Mouse (Mus musculus) gastrocnemius, adult 8-10 months (tissue): ENCODE data around the gene Tyro3. TPM values are rescaled to one million over a fixed set of nuclear protein-coding genes. Genes with fewer than 3 reads are reported as not detected.

Source experiments
- DNase-seq, 2 experiments: peaks; one replicate each; pipeline ENCODE4 v3.0.0; 2022; ENCODE audit warnings: low spot score in 2 of 2
- total RNA-seq, 4 experiments: library from RNA; stranded (reverse); gene quantifications; 2 replicates each; pipeline ENCODE4 v1.2.4; 2022

Gene Tyro3
- total RNA-seq, 4 experiments from 2014 or later = 0.29 to 0.74 (median 0.46) TPM

- DNase-seq = no peak
Measured at GRCm38 (mm10) chr2:119855310-119855850, 57.8 kb downstream of the Tyro3 start.

- no peak for DNase-seq
Measured at GRCm38 (mm10) chr2:119857341-119857740, 59.8 kb downstream of the Tyro3 start.

GRCm38 (mm10) chr2:119864484-119864883, 67.0 kb downstream of the Tyro3 start:
- no peak for DNase-seq

Other genes with a start within 250 kb of the Tyro3 start
- gene Nusap1, start 179.4 kb upstream of the Tyro3 start, total RNA-seq = under 1 TPM in 2 of 4 experiments, not detected in 2; 0.10 to 0.38 TPM
- under 1 TPM in 1 of 4 experiments, not detected in 3; 0.27 TPM for gene Oip5, start 179.3 kb upstream of the Tyro3 start, total RNA-seq
- gene Ndufaf1, start 134.9 kb upstream of the Tyro3 start, total RNA-seq = 10 to 100 TPM; 41.9 to 47.7 (median 45.5) TPM
- gene Rtf1, start 122.7 kb upstream of the Tyro3 start, total RNA-seq = 10 to 100 TPM; 21.3 to 27.2 (median 24.9) TPM
- gene Itpka, start 55.4 kb upstream of the Tyro3 start, total RNA-seq = not detected
- not detected for gene Ltk, start 37.3 kb upstream of the Tyro3 start, total RNA-seq
- 10 to 100 TPM; 14.2 to 17.0 (median 16.2) TPM for gene Rpap1, start 10.2 kb upstream of the Tyro3 start, total RNA-seq
- gene Mga, start 99.5 kb downstream of the Tyro3 start, total RNA-seq = 10 to 100 TPM; 24.9 to 49.9 (median 31.8) TPM
- gene Mapkbp1, start 175.0 kb downstream of the Tyro3 start, total RNA-seq = 1 to 10 TPM; 6.0 to 8.4 (median 6.5) TPM
- 1 to 10 TPM; 1.8 to 3.0 (median 2.4) TPM for gene Jmjd7, start 229.8 kb downstream of the Tyro3 start, total RNA-seq
- 1 to 10 TPM in 1 of 4 experiments, under 1 TPM in 2, not detected in 1; 0.22 to 1.1 (median 0.74) TPM for gene Gm28042, start 229.8 kb downstream of the Tyro3 start, total RNA-seq
- gene Pla2g4b, start 235.7 kb downstream of the Tyro3 start, total RNA-seq = 1 to 10 TPM in 3 of 4 experiments, under 1 TPM in 1; 0.11 to 1.6 (median 1.1) TPM